Mouse (Mus musculus) stomach, postnatal 0 days (tissue): ENCODE measurements around the gene Naf1. TPM values are rescaled to one million over a fixed set of nuclear protein-coding genes. Genes with fewer than 3 reads are reported as not detected.

Experiments
- ATAC-seq: fragments of 200-750 bp; cut with Nextera tagmentation; 2 replicates; pipeline ENCODE4 v1.8.0; 2017; ENCODE audit not compliant: low FRiP score, low TSS enrichment
- DNase-seq: peaks from one replicate; pipeline ENCODE4 v3.0.0-alpha.2; 2016; ENCODE audit warnings: low spot score
- H3K27ac ChIP-seq: fragments of 300-500 bp; sonication (generic); replicated peaks from 2 replicates; pipeline ENCODE4 v1.5.1; 2014; ENCODE audit warnings: mild to moderate bottlenecking, control low read depth
- H3K27me3 ChIP-seq: fragments of 300-500 bp; sonication (generic); 2 replicates; pipeline ENCODE4 v1.6.1; 2014; ENCODE audit warnings: low read length; ENCODE audit not compliant: control insufficient read depth, insufficient read depth
- H3K36me3 ChIP-seq: fragments of 300-500 bp; sonication (generic); 2 replicates; pipeline ENCODE4 v1.6.1; 2014; ENCODE audit warnings: low read length, mixed read lengths; ENCODE audit not compliant: control insufficient read depth, insufficient read depth
- H3K4me1 ChIP-seq: fragments of 300-500 bp; sonication (generic); replicated peaks from 2 replicates; pipeline ENCODE4 v1.6.1; 2014; ENCODE audit warnings: antibody characterized with exemption; ENCODE audit not compliant: control insufficient read depth, insufficient read depth
- H3K4me2 ChIP-seq: fragments of 300-500 bp; sonication (generic); replicated peaks from 2 replicates; pipeline ENCODE4 v1.6.1; 2014; ENCODE audit warnings: low read depth, mild to moderate bottlenecking, control low read depth, moderate library complexity
- H3K4me3 ChIP-seq: fragments of 300-500 bp; sonication (generic); 2 replicates; pipeline ENCODE4 v1.5.1; 2014; ENCODE audit warnings: low read depth, low read length, control low read depth
- H3K9ac ChIP-seq: fragments of 300-500 bp; sonication (generic); 2 replicates; pipeline ENCODE4 v1.6.1; 2014; ENCODE audit warnings: mild to moderate bottlenecking, low read length, control low read depth, mixed read lengths
- H3K9me3 ChIP-seq: fragments of 300-500 bp; sonication (generic); 2 replicates; pipeline ENCODE4 v1.6.1; 2016; ENCODE audit warnings: low read length; ENCODE audit not compliant: control insufficient read depth
- CTCF ChIP-seq: IDR thresholded peaks from 2 replicates; pipeline ENCODE4 v1.5.1; 2016; ENCODE audit warnings: antibody characterized with exemption, low read depth, mild to moderate bottlenecking, moderate library complexity
- EP300 ChIP-seq: optimal IDR thresholded peaks from 2 replicates; pipeline ENCODE3; 2016; ENCODE audit warnings: antibody characterized with exemption
- WGBS: fragments of 180-500 bp; shearing (Covaris S2); extraction: QIAGEN DNeasy Blood & Tissue Kit; methylation state at CpG from one replicate; pipeline ENCODE4 v1.1.7; 2014; 5-methylcytosine and 5-hydroxymethylcytosine counted together
- polyA plus RNA-seq: library from polyadenylated mRNA; unstranded; fragments of >200 nt; fragmentation: Nextera tagmentation; extraction: Ambion mirVana; gene quantifications from 2 replicates; pipeline ENCODE4 v1.2.1, GENCODE M21; 2015

Gene Naf1
- 2.1 and 2.3 TPM in 2 replicates for polyA plus RNA-seq

DNA sequence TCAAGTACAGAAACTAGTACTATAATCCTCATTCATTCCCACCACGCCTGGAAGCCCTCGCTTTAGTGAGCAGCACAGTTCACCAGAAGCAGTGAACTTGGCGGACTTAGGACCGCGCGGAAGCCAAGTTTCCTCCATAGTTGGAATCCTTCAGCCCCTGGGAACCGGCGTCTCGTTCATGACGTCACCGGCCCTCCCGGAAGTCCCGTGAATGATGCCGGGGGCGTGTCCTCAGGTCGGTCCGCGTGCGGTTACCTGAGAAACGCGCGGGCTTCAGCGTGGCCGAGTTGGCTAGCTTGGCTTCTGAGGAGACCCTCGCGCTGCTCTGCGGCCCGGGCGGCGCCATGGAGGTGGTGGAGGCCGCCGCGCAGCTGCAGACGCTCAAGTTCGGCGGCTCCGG is at the start of gene Naf1:
Gene Naf1, plus strand, starts transcription at position 195 of the 400 bp plus-strand sequence.
- H3K27me3 ChIP-seq = no peaks in the 10 kb centered on the region
- TF ChIP-seq EP300 = no peak
- TF ChIP-seq CTCF = no peak
- ATAC-seq (peak; percentile 98), DNase-seq (peak; percentile 96)
- no peaks in the 10 kb centered on the region for H3K9me3 ChIP-seq
- peak within 1 kb of the TSS; percentile 73 for H3K9ac ChIP-seq
- H3K4me1 ChIP-seq = no peaks in the 10 kb centered on the region; the same call in 1 of the 2 replicates
- H3K36me3 ChIP-seq = no peaks in the 10 kb centered on the region
- H3K27ac ChIP-seq = peak within 1 kb of the TSS; percentile 30; the same call in 1 of the 2 replicates
- peak within 1 kb of the TSS; percentile 90 for H3K4me2 ChIP-seq
- peak within 1 kb of the TSS; percentile 85 for H3K4me3 ChIP-seq
- under 1% methylated on average over 37 of the region's 37 CpGs for WGBS

- H3K4me1 ChIP-seq = no peaks in the 10 kb centered on the region; the same call in 1 of the 2 replicates
- H3K27me3 ChIP-seq = no peaks in the 10 kb centered on the region
- H3K9me3 ChIP-seq = no peaks in the 10 kb centered on the region
- peak; percentile 57 for DNase-seq
- no peaks in the 10 kb centered on the region for H3K36me3 ChIP-seq
- ATAC-seq = peak; percentile 75
- TF ChIP-seq CTCF = no peak
- TF ChIP-seq EP300 = no peak
- H3K4me3 ChIP-seq = peak overlapping the region; percentile 85
- 2% methylated on average over 46 of the region's 46 CpGs for WGBS
- H3K4me2 ChIP-seq = peak overlapping the region; percentile 90
- H3K9ac ChIP-seq = peak overlapping the region; percentile 73
- H3K27ac ChIP-seq = peak overlapping the region; percentile 30; the same call in 1 of the 2 replicates
These were observed 1.0 kb downstream of the Naf1 start for GRCm38 (mm10) chr8:66860921-66861588.

DNA sequence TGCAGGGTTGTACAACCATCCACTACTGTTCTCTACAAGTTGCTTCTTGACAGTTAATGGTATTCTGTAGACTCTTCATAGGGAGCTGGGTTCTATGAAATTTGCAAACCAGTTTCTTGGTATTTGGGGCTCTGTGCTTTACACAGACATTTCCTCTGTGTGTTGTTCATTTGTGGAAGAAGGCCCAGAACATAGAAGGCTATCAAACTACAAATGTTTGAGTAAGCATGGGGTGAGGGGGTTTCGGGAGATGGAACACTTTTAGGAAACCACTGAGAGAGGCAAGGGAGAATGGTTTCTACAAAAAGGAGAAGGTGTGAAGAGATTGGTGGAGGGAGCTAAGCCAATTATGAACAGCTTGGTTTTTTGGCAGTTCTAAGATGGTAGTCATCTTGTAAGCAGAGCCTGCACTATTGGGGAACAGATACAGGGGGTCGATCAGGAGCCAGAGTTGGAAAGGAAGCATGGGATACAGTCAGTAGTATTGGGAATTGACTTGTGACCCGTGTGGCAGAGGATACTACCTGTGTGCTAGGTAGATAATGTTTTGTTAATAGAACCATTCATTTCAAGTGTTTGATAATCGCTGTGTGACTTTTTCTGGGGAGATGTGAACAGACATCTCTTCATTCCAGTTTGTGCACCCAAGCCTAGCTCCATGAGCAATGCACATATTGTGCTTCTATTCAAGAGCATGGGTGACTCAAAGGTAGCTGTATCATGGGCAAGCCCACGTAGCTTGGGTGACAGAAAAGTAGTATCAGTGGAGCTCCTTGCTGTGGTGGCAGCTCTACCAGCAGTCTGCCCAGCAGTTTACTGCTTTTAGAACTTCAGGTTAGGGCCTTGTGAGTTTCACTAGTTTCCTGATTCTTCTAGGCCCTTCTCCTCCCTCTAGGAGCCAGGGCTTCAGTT is 1.8 kb downstream of the Naf1 start:
- Histone ChIP-seq H3K27ac (no peak overlapping the region), H3K27me3 (no peaks in the 10 kb centered on the region), H3K4me1 (no peaks in the 10 kb centered on the region; the same call in 1 of the 2 replicates), H3K4me2 (peak overlapping the region; percentile 90), H3K9me3 (no peaks in the 10 kb centered on the region), H3K4me3 (peak overlapping the region; percentile 85; the same call in 1 of the 2 replicates), H3K9ac (no peak overlapping the region), H3K36me3 (no peaks in the 10 kb centered on the region)
- TF ChIP-seq CTCF = no peak
- TF ChIP-seq EP300 = no peak
- ATAC-seq (no peak), DNase-seq (no peak)
- WGBS = 65% methylated on average over 5 of the region's 5 CpGs

GRCm38 (mm10) chr8:66863761-66864160 is 3.7 kb downstream of the Naf1 start:
- WGBS = 94% methylated on average over 3 of the region's 3 CpGs
- Histone ChIP-seq H3K4me3 (no peak overlapping the region), H3K9ac (no peak overlapping the region), H3K9me3 (no peaks in the 10 kb centered on the region), H3K4me1 (no peaks in the 10 kb centered on the region; the same call in 1 of the 2 replicates), H3K27ac (no peak overlapping the region), H3K27me3 (no peaks in the 10 kb centered on the region), H3K4me2 (no peak overlapping the region), H3K36me3 (no peaks in the 10 kb centered on the region)
- ATAC-seq (no peak), DNase-seq (no peak)
- TF ChIP-seq CTCF (no peak), EP300 (no peak)

DNA sequence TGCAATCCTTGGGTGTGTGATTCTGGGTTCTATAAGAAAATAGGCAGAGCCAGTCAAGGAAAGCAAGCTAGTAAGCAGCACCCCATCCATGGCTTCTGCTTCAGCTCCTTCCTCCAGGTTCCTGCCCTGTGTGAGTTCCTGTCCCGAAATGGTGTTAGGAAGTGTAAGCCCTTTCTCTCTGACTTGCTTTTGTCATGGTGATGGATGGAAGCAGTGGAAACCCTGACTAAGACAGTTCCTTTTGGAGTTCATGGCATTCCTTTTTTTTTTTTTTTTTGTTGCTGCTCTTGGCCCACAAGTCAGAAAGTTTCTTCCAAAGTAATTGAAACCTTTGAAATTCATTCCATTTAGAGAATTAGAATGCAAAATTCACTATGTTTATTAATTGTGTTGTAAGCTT is 5.1 kb downstream of the Naf1 start:
- Histone ChIP-seq H3K36me3 (no peaks in the 10 kb centered on the region), H3K27me3 (no peaks in the 10 kb centered on the region), H3K4me1 (no peaks in the 10 kb centered on the region; the same call in 1 of the 2 replicates), H3K9me3 (no peaks in the 10 kb centered on the region), H3K27ac (no peak overlapping the region), H3K4me3 (no peak overlapping the region), H3K4me2 (no peak overlapping the region), H3K9ac (no peak overlapping the region)
- TF ChIP-seq CTCF (no peak), EP300 (no peak)
- ATAC-seq = no peak
- no peak for DNase-seq
- WGBS = 71% methylated on average over 1 of the region's 1 CpGs
